8 mouse cellular contexts compared by ENCODE assay signal in genomic region chr13:63568306-63568705, GRCm38 (mm10). TPM values are rescaled to one million over a fixed set of nuclear protein-coding genes. Genes with fewer than 3 reads are reported as not detected.
DNase-seq lines count a peak whose midpoint lies in the region; ATAC-seq and TF ChIP-seq lines count a peak whose summit lies in the region.

No protein-coding gene starts in this region.

- TF ChIP-seq CTCF in layer of hippocampus, adult 2 months (conservative IDR thresholded peaks at IDR 0.05), result no peak
- no peak for TF ChIP-seq CTCF in cortical plate, adult 2 months (IDR thresholded peaks at IDR 0.05; ENCODE audit: extremely low read depth, insufficient read depth, low read length)

- H3K9me3 ChIP-seq in intestine, embryonic 14.5 days (ENCODE audit: control insufficient read depth, low read length), result no peaks in the 10 kb centered on the region
- H3K9me3 ChIP-seq in neural tube, embryonic 11.5 days (ENCODE audit: control insufficient read depth, low read length), result no peaks in the 10 kb centered on the region

- H3K4me2 ChIP-seq in intestine, embryonic 14.5 days (ENCODE audit: low read length), result peak overlapping the region; percentile 91
- peak overlapping the region; percentile 94 for H3K4me2 ChIP-seq in neural tube, embryonic 11.5 days (ENCODE audit: low read depth)

- no peak for TF ChIP-seq POLR2A in cortical plate, adult 2 months (IDR thresholded peaks at IDR 0.05; ENCODE audit: extremely low read depth, insufficient read depth, low read length)

- WGBS in intestine, embryonic 14.5 days, result under 1% methylated on average over 14 of the region's 14 CpGs
- WGBS in neural tube, embryonic 11.5 days, result 0% methylated on average over 14 of the region's 14 CpGs

- H3K4me3 ChIP-seq in layer of hippocampus, adult 2 months, result peak overlapping the region; percentile 74
- peak overlapping the region; percentile 62 for H3K4me3 ChIP-seq in cortical plate, adult 2 months (ENCODE audit: insufficient read depth, low read length)
- peak overlapping the region; percentile 94 for H3K4me3 ChIP-seq in intestine, embryonic 14.5 days (ENCODE audit: low read depth, low read length)
- peak overlapping the region; percentile 72 for H3K4me3 ChIP-seq in neural tube, embryonic 11.5 days (ENCODE audit: low read depth, low read length)

- H3K27me3 ChIP-seq in intestine, embryonic 14.5 days (replicated peaks; ENCODE audit: control insufficient read depth, insufficient read depth, low read length), result no peaks in the 10 kb centered on the region; the same call in 1 of the 2 replicates
- H3K27me3 ChIP-seq in neural tube, embryonic 11.5 days (ENCODE audit: control insufficient read depth, insufficient read depth, low read length), result peaks cover 6% of the 10 kb centered on the region

- H3K27ac ChIP-seq in layer of hippocampus, adult 2 months, result peak overlapping the region; percentile 92
- H3K27ac ChIP-seq in cortical plate, adult 2 months (ENCODE audit: insufficient read depth, low read length), result no peak overlapping the region
- H3K27ac ChIP-seq in intestine, embryonic 14.5 days (ENCODE audit: low read depth), result peak overlapping the region; percentile 98
- H3K27ac ChIP-seq in neural tube, embryonic 11.5 days (ENCODE audit: low read depth, low read length), result peak overlapping the region; percentile 80; the same call in 1 of the 2 replicates

- no peak for DNase-seq in layer of hippocampus, adult 2 months (ENCODE audit: low spot score in 2 of 2)
- no peak for DNase-seq in layer of hippocampus, adult 9-11 months
- DNase-seq in intestine, embryonic 14.5 days (ENCODE audit: low spot score), result no peak
- no peak for DNase-seq in neural tube, embryonic 11.5 days (ENCODE audit: low spot score)
- DNase-seq in urinary bladder, postnatal 4 days (ENCODE audit: low spot score in 2 of 2), result no peak
- no peak for DNase-seq in left cerebral cortex, adult 18-20 months (ENCODE audit: low spot score in 2 of 2)
- no peak for DNase-seq in kidney, adult 18-20 months

- H3K4me1 ChIP-seq in cortical plate, adult 2 months (ENCODE audit: control insufficient read depth, insufficient read depth, low read length), result peaks cover 4% of the 10 kb centered on the region; the same call in 1 of the 2 replicates
- H3K4me1 ChIP-seq in intestine, embryonic 14.5 days (replicated peaks; ENCODE audit: control insufficient read depth, insufficient read depth, low read length), result peaks cover 7% of the 10 kb centered on the region; the same call in 1 of the 2 replicates
- peaks cover 16% of the 10 kb centered on the region for H3K4me1 ChIP-seq in neural tube, embryonic 11.5 days (ENCODE audit: control insufficient read depth, insufficient read depth, low read length)

- no peaks in the 10 kb centered on the region for H3K36me3 ChIP-seq in intestine, embryonic 14.5 days (ENCODE audit: control insufficient read depth, insufficient read depth, low read length)
- H3K36me3 ChIP-seq in neural tube, embryonic 11.5 days (ENCODE audit: control insufficient read depth, insufficient read depth, low read length), result no peaks in the 10 kb centered on the region; the same call in 1 of the 2 replicates

- no peak for ATAC-seq in intestine, embryonic 14.5 days (replicated peaks; ENCODE audit: low FRiP score, low TSS enrichment, low read depth)
- ATAC-seq in neural tube, embryonic 11.5 days (ENCODE audit: insufficient read depth, low FRiP score, low TSS enrichment), result no peak

- H3K9ac ChIP-seq in intestine, embryonic 14.5 days (ENCODE audit: low read length), result peak overlapping the region; percentile 100
- peak overlapping the region; percentile 40 for H3K9ac ChIP-seq in neural tube, embryonic 11.5 days (ENCODE audit: low read length)

RNA-seq across cellular contexts. Expression of gene Ptch1, which starts 5.1 kb away (rescaled TPM):
- total RNA-seq in layer of hippocampus, adult 2 months (2021), result 10 to 100 TPM; 43.9 to 45.4 TPM
- polyA plus RNA-seq in cortical plate, adult 2 months (2012; rRNA removed), result 20.2 and 22.3 TPM in 2 replicates
- 62.8 and 68.0 TPM in 2 replicates for polyA plus RNA-seq in intestine, embryonic 14.5 days (2014; fragmentation: Nextera tagmentation; extraction: Ambion mirVana)
- polyA plus RNA-seq in neural tube, embryonic 11.5 days (2014; fragmentation: Nextera tagmentation; extraction: Ambion mirVana), result 22.8 and 24.2 TPM in 2 replicates
- 10 to 100 TPM; 49.4 to 55.7 TPM for total RNA-seq in left cerebral cortex, adult 18-20 months (2021)
